Mouse (Mus musculus): ENCODE measurements around the gene Syne3. TPM values are rescaled to one million over a fixed set of nuclear protein-coding genes. Genes with fewer than 3 reads are reported as not detected.
A peak's percentile ranks its signal among the peaks of the same experiment; 100 is the strongest.

Syne3 gene
- polyA plus RNA-seq, 1 experiment from 2014 or later: 0.21 TPM

DNA sequence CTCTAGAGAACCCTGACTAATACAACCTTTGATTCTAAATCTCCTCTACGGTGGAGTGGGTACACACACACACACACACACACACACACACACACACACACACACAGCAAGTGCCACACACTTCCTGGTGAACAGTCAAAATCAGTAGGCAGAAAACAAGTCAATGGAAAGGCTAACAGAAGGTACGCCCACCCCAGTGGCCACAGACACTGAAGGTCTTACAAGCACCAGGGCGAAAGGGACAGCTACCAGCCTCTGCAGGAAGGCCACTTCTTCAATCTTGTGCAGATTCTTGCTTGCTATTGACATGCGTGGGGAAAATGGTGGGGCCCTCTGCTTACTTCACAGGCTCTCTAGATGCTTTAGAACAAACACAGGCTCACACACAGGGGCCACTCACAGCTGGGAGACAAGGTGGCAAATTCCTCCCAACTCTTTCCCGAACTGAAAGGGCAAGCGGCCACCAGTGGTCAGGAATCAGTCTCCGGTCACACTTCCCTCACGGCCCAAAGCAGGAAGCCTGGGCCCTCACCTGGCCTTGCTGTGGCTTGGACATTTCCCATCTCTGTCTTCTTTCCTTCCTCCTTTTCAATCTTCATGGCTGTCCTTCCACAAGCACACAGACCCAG is 11.9 kb upstream of the Syne3 start:
- 68% methylated on average over 8 of the region's 8 CpGs for WGBS
- no peak for DNase-seq (ENCODE audit: low spot score)
- Histone ChIP-seq H3K9me3 (peaks cover 12% of the 10 kb centered on the region; the same call in 1 of the 2 replicates), H3K4me1 (peaks cover 20% of the 10 kb centered on the region), H3K27ac (no peak overlapping the region), H3K4me3 (no peak overlapping the region), H3K36me3 (peaks cover 11% of the 10 kb centered on the region; the same call in 1 of the 2 replicates), H3K27me3 (ENCODE audit: insufficient read depth, poor library complexity, severe bottlenecking) (no peaks in the 10 kb centered on the region)

- Histone ChIP-seq H3K27me3 (ENCODE audit: insufficient read depth, poor library complexity, severe bottlenecking) (no peaks in the 10 kb centered on the region), H3K4me1 (peaks cover 20% of the 10 kb centered on the region), H3K36me3 (peaks cover 11% of the 10 kb centered on the region; the same call in 1 of the 2 replicates), H3K27ac (peak overlapping the region; percentile 56; the same call in 1 of the 2 replicates), H3K9me3 (peaks cover 12% of the 10 kb centered on the region; the same call in 1 of the 2 replicates), H3K4me3 (no peak overlapping the region)
- WGBS: 54% methylated on average over 19 of the region's 19 CpGs
- no peak for DNase-seq (ENCODE audit: low spot score)
These were observed 10.0 kb upstream of the Syne3 start for GRCm38 (mm10) chr12:105019359-105020219.

GRCm38 (mm10) chr12:105016639-105017038 is 7.0 kb upstream of the Syne3 start:
- no peaks in the 10 kb centered on the region for H3K9me3 ChIP-seq
- no peak overlapping the region for H3K4me3 ChIP-seq
- H3K27ac ChIP-seq: no peak overlapping the region
- WGBS: 76% methylated on average over 10 of the region's 10 CpGs
- H3K27me3 ChIP-seq (ENCODE audit: insufficient read depth, poor library complexity, severe bottlenecking): peaks cover 14% of the 10 kb centered on the region; the same call in 1 of the 2 replicates
- no peak for DNase-seq (ENCODE audit: low spot score)
- peaks cover 18% of the 10 kb centered on the region for H3K4me1 ChIP-seq
- no peaks in the 10 kb centered on the region for H3K36me3 ChIP-seq

GRCm38 (mm10) chr12:105016199-105016598 is 6.6 kb upstream of the Syne3 start:
- Histone ChIP-seq H3K4me3 (no peak overlapping the region), H3K27me3 (ENCODE audit: insufficient read depth, poor library complexity, severe bottlenecking) (peaks cover 18% of the 10 kb centered on the region), H3K9me3 (no peaks in the 10 kb centered on the region), H3K4me1 (peaks cover 15% of the 10 kb centered on the region), H3K36me3 (no peaks in the 10 kb centered on the region), H3K27ac (no peak overlapping the region)
- WGBS: 59% methylated on average over 4 of the region's 4 CpGs
- no peak for DNase-seq (ENCODE audit: low spot score)

- Histone ChIP-seq H3K36me3 (no peaks in the 10 kb centered on the region), H3K9me3 (no peaks in the 10 kb centered on the region), H3K4me3 (peak overlapping the region; percentile 31), H3K27me3 (ENCODE audit: insufficient read depth, poor library complexity, severe bottlenecking) (peaks cover 50% of the 10 kb centered on the region), H3K27ac (peak overlapping the region; percentile 18; the same call in 1 of the 2 replicates), H3K4me1 (peaks cover 28% of the 10 kb centered on the region)
- no peak for DNase-seq (ENCODE audit: low spot score)
- 24% methylated on average over 17 of the region's 17 CpGs for WGBS
These were observed 3.5 kb upstream of the Syne3 start for GRCm38 (mm10) chr12:105013065-105013464.

DNA sequence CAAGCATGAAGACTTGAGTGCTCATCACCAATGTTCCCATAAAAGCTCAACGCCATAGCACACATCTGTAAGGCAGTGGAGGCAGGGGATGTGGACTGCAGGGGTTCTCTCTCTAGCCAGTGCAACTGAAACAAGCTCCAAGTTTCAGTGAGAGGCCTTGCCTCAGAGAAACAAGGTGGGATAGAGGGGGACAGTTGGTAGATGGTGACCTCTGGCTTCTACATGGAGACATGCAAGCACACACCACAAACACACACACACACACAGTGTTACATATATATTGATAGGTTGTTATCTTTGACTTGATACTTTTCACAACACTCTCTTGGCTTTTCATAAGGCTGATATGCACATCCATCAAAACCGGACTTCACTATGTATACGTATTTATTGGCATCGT is 2.7 kb upstream of the Syne3 start:
- 87% methylated on average over 4 of the region's 4 CpGs for WGBS

DNA sequence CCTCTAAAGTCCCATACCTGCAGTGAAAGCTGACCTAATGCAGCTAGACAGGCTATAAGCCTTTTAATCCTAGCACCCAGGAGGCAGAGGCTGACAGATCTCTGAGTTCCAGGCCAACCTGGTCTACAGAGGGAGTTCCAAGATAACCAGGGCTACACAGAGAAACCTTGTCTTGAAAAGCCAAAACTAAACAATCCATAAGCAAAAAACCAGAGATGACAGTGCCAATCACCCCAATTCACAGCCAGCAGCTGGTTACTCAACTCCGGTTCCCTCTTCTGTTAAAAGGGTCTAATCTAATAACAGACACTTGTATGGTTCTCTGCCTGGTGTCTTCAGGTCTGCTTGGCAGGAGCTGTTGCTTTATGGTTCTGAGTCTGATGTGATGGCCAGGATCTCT is 2.0 kb upstream of the Syne3 start:
- 83% methylated on average over 1 of the region's 1 CpGs for WGBS
- peaks cover 28% of the 10 kb centered on the region for H3K4me1 ChIP-seq
- H3K27me3 ChIP-seq (ENCODE audit: insufficient read depth, poor library complexity, severe bottlenecking): peaks cover 64% of the 10 kb centered on the region

More for the DNA sequence above, 2.7 kb upstream of the Syne3 start:
- Histone ChIP-seq H3K27me3 (ENCODE audit: insufficient read depth, poor library complexity, severe bottlenecking) (peaks cover 57% of the 10 kb centered on the region), H3K4me3 (no peak overlapping the region), H3K4me1 (peaks cover 28% of the 10 kb centered on the region), H3K36me3 (no peaks in the 10 kb centered on the region), H3K9me3 (no peaks in the 10 kb centered on the region), H3K27ac (no peak overlapping the region)
- DNase-seq (ENCODE audit: low spot score): no peak

DNA sequence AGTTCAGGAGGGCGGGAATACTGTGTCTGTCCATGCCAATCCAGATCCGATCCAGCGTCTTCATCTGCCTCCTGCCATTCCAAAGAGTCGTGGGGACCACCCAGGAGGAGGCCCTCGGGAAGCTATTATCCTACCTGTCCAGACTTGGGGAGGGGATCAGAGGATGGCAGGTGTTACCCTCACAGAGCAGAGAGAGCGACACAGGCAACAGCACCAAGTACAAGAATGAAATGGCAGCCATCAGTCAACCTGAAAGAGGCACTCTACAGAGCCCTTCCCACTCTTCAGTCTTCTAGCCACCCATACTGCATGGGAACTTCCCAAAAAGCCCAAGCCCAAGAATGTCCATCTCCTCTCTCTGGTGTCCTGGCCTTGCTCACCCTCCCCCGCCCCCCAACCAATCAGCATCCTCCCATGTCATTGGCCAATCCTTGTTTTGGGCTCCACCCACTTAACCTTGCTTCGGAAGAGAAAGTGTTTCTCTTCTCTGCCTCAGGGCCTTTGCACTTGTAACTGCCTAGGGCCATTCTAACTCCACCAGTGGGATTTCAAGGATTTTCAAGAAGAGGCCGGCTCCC is 693 bp upstream of the Syne3 start:
- peaks cover 76% of the 10 kb centered on the region for H3K27me3 ChIP-seq (ENCODE audit: insufficient read depth, poor library complexity, severe bottlenecking)
- H3K27ac ChIP-seq: peak overlapping the region; percentile 81
- H3K36me3 ChIP-seq: no peaks in the 10 kb centered on the region
- no peak for DNase-seq (ENCODE audit: low spot score)
- no peaks in the 10 kb centered on the region for H3K9me3 ChIP-seq
- H3K4me1 ChIP-seq: peaks cover 28% of the 10 kb centered on the region
- 20% methylated on average over 9 of the region's 9 CpGs for WGBS
- peak overlapping the region; percentile 84 for H3K4me3 ChIP-seq

More for the DNA sequence above, 2.0 kb upstream of the Syne3 start:
- Histone ChIP-seq H3K36me3 (no peaks in the 10 kb centered on the region), H3K4me3 (no peak overlapping the region), H3K9me3 (no peaks in the 10 kb centered on the region), H3K27ac (no peak overlapping the region)
- DNase-seq (ENCODE audit: low spot score): no peak

GRCm38 (mm10) chr12:105008752-105009178 is 844 bp downstream of the Syne3 start:
- H3K27me3 ChIP-seq (ENCODE audit: insufficient read depth, poor library complexity, severe bottlenecking): peaks cover 90% of the 10 kb centered on the region

GRCm38 (mm10) chr12:105008150-105008549 is 1.5 kb downstream of the Syne3 start:
- H3K27me3 ChIP-seq (ENCODE audit: insufficient read depth, poor library complexity, severe bottlenecking): peaks cover 93% of the 10 kb centered on the region
- WGBS: 55% methylated on average over 2 of the region's 2 CpGs
- no peaks in the 10 kb centered on the region for H3K9me3 ChIP-seq
- H3K4me3 ChIP-seq: 0 out of 2 replicates have a peak overlapping the region, but pooled peaks have one; percentile 84
- H3K4me1 ChIP-seq: peaks cover 25% of the 10 kb centered on the region
- no peaks in the 10 kb centered on the region for H3K36me3 ChIP-seq
- peak overlapping the region; percentile 17; the same call in 1 of the 2 replicates for H3K27ac ChIP-seq
- no peak for DNase-seq (ENCODE audit: low spot score)

More at GRCm38 (mm10) chr12:105008752-105009178, 844 bp downstream of the Syne3 start:
- DNase-seq (ENCODE audit: low spot score): no peak
- WGBS: 3% methylated on average over 13 of the region's 13 CpGs
- H3K4me1 ChIP-seq: peaks cover 28% of the 10 kb centered on the region
- H3K4me3 ChIP-seq: peak overlapping the region; percentile 84
- H3K9me3 ChIP-seq: no peaks in the 10 kb centered on the region
- H3K27ac ChIP-seq: peak overlapping the region; percentile 17; the same call in 1 of the 2 replicates
- no peaks in the 10 kb centered on the region for H3K36me3 ChIP-seq

DNA sequence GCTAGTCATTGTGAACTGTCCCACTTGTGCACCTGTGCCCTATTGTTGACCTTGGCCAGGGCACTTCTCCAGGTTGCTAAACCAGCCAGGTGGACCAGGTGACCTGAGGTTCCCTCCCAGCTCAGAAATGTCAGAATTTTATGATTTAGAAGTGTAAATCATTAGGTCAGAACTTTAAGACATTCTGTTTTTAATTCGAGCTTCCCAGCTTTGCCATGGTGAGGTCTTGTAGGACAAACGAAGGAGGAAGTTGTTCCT is 4.0 kb downstream of the Syne3 start:
- no peak overlapping the region for H3K4me3 ChIP-seq
- peaks cover 25% of the 10 kb centered on the region for H3K4me1 ChIP-seq
- H3K27ac ChIP-seq: no peak overlapping the region
- WGBS: 74% methylated on average over 2 of the region's 2 CpGs
- no peaks in the 10 kb centered on the region for H3K9me3 ChIP-seq
- no peak for DNase-seq (ENCODE audit: low spot score)
- H3K27me3 ChIP-seq (ENCODE audit: insufficient read depth, poor library complexity, severe bottlenecking): peaks cover 96% of the 10 kb centered on the region
- no peaks in the 10 kb centered on the region for H3K36me3 ChIP-seq

GRCm38 (mm10) chr12:105004956-105005714 is 4.5 kb downstream of the Syne3 start:
- WGBS: 74% methylated on average over 22 of the region's 22 CpGs
- peaks cover 95% of the 10 kb centered on the region for H3K27me3 ChIP-seq (ENCODE audit: insufficient read depth, poor library complexity, severe bottlenecking)
- H3K36me3 ChIP-seq: no peaks in the 10 kb centered on the region
- no peaks in the 10 kb centered on the region for H3K9me3 ChIP-seq
- peaks cover 22% of the 10 kb centered on the region for H3K4me1 ChIP-seq
- H3K27ac ChIP-seq: no peak overlapping the region
- no peak overlapping the region for H3K4me3 ChIP-seq
- DNase-seq (ENCODE audit: low spot score): no peak
